Mouse (Mus musculus): Measurements from ENCODE around the gene Tmeff2.
"Not testable (repeated sequence)": the region's sequence is repeated elsewhere in the genome, so short reads cannot be mapped to it uniquely, and the experiment has no call there.

The Tmeff2 gene

DNA sequence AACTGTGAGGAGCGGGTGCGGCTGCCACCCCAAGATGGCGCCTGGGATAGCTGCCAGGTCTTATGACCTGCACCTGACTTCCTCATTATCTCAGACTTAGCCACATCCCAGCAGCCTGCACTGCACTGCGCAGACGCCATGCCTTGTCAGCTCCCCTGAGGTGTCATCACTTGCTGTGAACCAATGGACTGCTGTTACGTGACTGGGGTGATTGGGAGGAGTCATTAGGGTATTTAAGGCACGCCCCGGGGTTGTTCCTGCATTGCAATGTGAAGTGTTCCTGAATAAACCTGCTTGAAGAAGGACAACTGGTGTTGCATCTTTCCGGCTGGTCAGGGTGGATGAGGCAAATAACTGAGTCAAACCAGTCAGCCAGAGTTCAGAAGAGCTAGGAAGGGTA lies at the start of gene Tmeff2:
Tmeff2 (plus strand) TSS at position 262 of the 400 bp plus-strand sequence.
- DNase-seq: not testable (repeated sequence)

- no peak for DNase-seq
Measured at GRCm38 (mm10) chr1:50861515-50861914, 38.9 kb upstream of the Tmeff2 start.

GRCm38 (mm10) chr1:50897696-50898095 lies 2.8 kb upstream of the Tmeff2 start:
- DNase-seq: no peak

DNA sequence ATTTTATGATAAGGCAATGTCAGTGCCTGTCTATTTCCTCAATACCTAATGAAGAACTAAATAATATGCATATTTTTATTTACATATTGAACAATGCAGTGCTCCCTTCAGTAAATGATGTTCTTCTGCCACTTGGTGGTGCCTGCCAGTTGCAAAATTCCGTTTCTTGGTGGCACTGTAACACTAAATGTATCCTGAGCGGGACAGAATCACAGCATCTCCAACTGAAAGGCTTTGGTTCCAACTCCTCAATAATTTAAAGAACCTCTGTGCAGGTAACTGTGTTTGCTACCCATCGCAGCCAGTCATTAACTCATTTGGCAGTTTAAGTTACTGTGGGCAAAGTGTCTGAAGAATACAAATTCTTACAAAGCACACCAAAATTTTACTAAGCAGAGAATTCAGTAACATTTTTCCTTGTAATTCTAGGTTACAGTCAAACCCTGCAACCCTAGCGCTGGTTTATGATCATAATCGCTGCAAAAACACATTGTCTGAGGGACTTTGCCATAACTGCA lies 24.4 kb downstream of the Tmeff2 start:
- peak; percentile 57 to 61 for DNase-seq

- DNase-seq: peak; percentile 59 to 61
Measured at GRCm38 (mm10) chr1:50925356-50925921, 25.0 kb downstream of the Tmeff2 start.

DNA sequence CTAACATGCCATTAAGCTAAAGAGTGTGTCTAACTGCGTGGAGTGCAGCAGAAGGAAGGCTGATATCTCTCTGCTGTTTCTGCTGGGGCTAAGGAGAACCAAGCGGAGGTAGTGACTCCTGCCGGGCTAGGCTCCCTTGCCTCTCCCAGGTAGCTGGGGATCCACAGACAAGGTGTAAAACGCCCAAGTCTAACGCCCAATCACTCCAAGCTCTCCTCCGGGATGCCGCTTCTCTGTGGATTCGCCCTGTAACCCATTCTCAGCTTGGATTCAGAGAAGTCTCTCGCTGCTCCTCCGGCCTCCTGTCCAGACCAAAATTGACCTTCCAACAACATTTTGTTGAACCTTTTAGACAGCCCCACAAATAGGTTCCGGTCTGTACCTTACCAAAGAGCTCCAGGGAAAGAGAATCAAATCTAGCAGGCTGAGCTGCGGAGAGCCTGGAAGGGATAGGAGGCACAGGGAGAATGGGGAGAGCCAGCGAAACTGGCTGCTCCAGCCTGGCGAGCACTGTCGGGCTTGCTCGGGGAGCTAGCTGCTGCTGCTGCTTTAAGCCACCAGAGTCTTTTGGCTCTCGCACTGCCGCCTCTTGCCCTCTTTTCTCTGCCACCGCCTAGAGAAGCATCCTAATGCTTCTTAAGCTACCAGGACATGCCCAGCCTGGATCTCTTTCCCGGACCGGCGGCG lies 26.1 kb downstream of the Tmeff2 start:
- DNase-seq: peak; percentile 67 to 77

DNA sequence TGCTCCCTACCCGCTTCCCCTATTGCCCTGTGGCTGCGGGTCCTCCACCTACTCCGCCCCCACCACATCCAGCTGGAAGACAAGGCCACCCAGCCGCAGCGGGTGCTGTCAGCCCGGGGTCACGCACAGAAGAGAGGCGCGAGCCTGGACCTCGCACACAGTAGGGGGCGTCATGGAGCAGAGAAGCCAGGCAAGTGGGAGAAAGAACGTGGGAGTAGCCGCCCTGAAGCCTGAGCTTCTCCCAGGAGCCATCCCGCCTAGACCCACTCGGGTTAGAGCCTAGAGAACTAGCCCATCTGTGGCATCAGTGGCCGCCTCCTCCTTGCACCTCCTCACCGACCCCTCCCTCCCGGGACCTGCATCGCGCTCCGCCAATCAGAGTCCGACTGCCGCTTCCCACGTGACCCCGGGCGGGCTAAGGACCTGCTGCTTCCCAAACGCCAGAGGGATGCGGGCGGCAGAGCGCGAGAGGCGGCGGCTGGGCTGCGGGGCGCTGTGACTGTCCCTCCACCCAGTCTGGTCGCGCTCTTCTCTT lies 26.7 kb downstream of the Tmeff2 start:
- DNase-seq: peak; percentile 99

DNA sequence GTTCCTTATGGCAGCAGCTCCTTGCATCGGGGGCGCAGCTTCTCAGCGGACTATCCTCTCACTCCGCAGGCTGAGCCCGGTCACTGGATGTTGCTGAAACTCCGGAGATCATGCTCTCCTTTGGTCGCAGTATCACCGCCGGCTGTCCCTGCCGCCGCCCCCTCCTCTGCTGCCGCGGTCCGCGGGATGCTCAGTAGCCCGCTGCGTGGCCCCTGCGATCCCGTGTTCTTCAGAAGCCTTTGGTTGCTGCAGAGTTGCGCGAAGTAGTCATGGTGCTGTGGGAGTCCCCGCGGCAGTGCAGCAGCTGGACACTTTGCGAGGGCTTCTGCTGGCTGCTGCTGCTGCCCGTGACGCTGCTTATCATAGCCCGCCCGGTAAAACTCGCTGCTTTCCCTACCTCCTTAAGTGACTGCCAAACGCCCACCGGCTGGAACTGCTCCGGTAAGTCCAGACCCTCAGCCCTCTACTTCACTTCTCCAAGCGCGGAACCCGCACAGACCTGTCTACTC lies 27.3 kb downstream of the Tmeff2 start:
- DNase-seq: no peak

GRCm38 (mm10) chr1:50928776-50929175 lies 28.3 kb downstream of the Tmeff2 start:
- peak; percentile 18 to 28 for DNase-seq

GRCm38 (mm10) chr1:50935076-50935475 lies 34.6 kb downstream of the Tmeff2 start:
- no peak for DNase-seq

GRCm38 (mm10) chr1:50935484-50935883 lies 35.0 kb downstream of the Tmeff2 start:
- no peak for DNase-seq

DNA sequence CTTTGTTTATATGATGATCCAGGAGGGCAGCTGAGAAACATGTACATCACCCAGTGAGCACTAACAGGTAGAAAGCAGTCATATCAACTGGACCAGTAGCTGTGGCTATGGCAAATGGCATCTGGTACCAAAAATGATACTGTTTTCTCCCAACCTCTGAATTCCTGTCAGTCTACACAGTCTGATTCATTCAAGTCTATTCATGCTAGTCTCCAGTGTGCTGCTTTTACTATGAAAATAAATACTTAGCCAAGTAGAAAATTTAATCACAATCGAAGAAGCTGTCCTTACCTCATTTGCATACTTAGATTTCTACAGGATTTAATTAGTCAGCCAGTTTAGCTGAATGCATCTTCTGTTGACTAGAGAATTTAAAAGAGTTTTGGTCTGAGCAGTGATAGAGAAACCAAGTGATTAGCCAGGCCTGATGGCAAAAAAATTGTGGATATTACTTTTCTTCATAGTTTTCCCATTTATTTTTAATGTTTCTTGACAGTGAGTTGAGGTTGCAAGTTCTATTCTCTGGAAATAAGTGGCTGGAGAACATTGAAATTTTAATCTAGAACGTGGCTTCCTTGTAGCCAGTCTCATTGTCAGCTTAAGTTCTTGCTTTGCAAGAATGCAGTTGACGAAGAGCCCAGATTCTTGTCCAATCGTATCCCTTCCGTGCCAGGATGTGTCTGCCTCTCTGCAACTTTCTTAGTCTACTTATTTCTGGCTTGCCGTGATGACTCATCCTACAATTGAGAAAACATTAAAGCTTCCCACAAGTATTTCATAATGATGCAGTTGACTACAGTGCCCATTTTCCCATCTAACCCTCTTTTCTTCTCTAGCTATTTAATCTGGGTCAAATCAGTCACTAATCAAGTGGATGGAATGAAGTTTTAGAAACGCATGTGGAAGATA lies 39.9 kb downstream of the Tmeff2 start:
- DNase-seq: no peak

DNA sequence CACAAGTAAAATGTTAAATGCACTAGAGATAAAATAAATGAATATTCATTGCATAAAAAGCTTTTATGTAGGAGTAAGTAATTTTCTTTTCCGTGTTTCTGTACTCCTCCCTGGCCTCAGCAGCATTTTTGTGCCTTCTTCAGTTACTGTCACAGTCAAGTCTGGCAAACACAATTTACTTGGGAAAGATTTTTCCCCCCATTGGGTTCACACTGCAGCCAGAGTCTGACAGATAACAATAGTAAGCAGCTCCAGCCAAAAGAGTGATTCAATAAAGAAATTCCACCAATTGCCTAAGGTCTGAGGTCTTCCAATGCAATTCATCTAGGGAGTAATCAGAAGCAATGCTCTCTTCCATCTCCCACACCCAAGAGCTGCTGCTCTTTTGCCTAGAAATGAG lies 48.1 kb downstream of the Tmeff2 start:
- no peak for DNase-seq

- peak; percentile 34 to 68 for DNase-seq
Measured at GRCm38 (mm10) chr1:50958844-50959243, 58.4 kb downstream of the Tmeff2 start.

GRCm38 (mm10) chr1:50961954-50962648 lies 61.7 kb downstream of the Tmeff2 start:
- peak; percentile 35 to 71 for DNase-seq

DNA sequence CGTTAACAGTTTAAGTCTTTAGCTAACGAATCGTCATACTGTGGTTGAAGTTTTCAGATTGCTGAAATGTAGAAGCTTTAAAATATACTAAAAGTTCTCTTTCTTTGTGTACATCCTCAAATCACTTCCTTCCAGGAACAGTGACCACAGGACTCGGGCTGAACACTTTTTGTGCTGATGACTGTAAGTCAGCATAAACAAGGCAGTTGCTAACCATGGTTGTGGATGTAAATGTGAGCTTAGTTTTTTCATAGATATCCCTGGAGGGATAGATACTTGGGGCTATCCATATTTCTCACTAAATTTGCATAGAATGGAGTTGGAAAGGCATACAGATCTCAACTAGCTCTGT lies 62.2 kb downstream of the Tmeff2 start:
- no peak for DNase-seq

GRCm38 (mm10) chr1:50969685-50970084 lies 69.2 kb downstream of the Tmeff2 start:
- DNase-seq: no peak

DNA sequence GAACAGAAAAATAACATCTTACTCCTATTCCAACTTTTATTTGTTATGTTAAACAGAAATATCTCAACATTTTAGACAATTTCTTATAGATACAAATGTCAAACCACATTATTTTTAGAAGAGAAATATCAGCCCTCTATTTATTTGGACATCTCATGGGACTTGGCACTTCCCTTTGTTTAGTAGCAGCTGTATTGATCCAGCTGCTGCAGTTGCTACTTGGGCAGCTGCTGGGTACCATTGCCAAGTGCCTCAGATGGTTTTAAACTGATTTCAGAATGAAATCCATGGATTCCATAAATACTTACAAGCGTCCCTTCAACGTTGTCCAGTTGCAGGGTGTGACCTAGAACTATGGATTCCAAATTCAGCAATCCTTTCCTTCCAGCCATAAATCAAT lies 70.4 kb downstream of the Tmeff2 start:
- DNase-seq: no peak

- no peak for DNase-seq
Measured at GRCm38 (mm10) chr1:50972509-50973436, 72.3 kb downstream of the Tmeff2 start.

DNA sequence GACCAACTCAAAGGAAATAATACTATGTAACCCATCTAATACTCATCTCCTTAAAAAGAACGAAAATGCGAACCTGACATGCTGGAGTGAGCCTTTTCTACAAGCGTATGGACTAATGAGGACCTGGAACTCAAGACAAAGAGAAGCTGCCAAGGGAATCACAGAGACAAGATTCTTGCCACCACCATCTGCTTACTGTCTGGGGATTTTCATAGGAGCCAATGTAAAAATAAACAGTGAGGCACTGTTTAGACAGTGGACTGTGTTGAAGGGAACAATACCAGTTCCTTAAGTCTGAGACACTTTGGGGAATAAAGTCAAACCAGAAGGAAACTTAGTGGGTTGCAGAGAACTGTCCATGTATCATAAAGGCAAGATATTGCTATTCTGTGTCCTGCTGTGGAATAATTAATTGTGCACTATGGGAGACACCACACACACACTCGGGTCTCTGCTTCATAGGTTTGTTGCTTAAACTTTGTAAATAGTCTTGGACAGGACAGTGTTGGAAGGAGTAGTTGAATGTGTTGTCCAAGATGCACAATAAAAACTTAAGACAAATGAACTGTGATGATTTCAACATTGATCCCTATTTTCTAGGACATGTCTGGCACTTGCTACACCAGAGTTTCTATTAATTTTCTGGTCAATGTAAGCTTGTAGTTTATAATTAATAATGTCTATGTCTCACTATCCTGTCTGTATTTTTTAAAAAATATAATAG lies 79.1 kb downstream of the Tmeff2 start:
- peak; percentile 31 to 57 for DNase-seq

Measured in cerebellum, postnatal 25 days (tissue).